Mouse (Mus musculus): ENCODE results near the gene Raet1e.
"Not testable (repeated sequence)": the region's sequence is repeated elsewhere in the genome, so short reads cannot be mapped to it uniquely, and the experiment has no call there.

- TF ChIP-seq CTCF, POLR2A (IDR thresholded peaks at IDR 0.05; ENCODE audit: extremely low read depth, insufficient read depth, low read length): not testable (repeated sequence)
These were observed 202.6 kb downstream of the Raet1e start for GRCm38 (mm10) chr10:22360957-22361356.

Data from cortical plate, adult 2 months (tissue).